Mouse (Mus musculus) layer of hippocampus, adult 2 months (tissue): ENCODE results near the gene Ppm1l. TPM values are rescaled to one million over a fixed set of nuclear protein-coding genes. Genes with fewer than 3 reads are reported as not detected.
A peak's percentile ranks its signal among the peaks of the same experiment; 100 is the strongest.

Experiments used
- DNase-seq, 2 experiments: peaks; one replicate each; pipeline ENCODE4 v3.0.0; 2022; ENCODE audit warnings: low spot score in 2 of 2
- H3K27ac ChIP-seq: fragments of 200-600 bp; 2 replicates; pipeline ENCODE4 v1.8.1; 2022
- H3K4me3 ChIP-seq: fragments of 200-600 bp; 2 replicates; pipeline ENCODE4 v1.8.1; 2022; ENCODE audit warnings: mild to moderate bottlenecking
- CTCF ChIP-seq: fragments of 200-600 bp; conservative IDR thresholded peaks from 2 replicates; pipeline ENCODE4 v1.8.1; 2022; ENCODE audit warnings: antibody characterized with exemption, mild to moderate bottlenecking, moderate library complexity
- total RNA-seq, 2 experiments: library from RNA; stranded (reverse); gene quantifications; 2 replicates each; pipeline ENCODE4 v1.2.3; 2021

Gene Ppm1l
- total RNA-seq, 2 experiments from 2014 or later = 49.7 to 51.1 TPM

GRCm38 (mm10) chr3:69599166-69599500 is 282.5 kb downstream of the Ppm1l start:
- Histone ChIP-seq H3K27ac (peak overlapping the region; percentile 94), H3K4me3 (peak overlapping the region; percentile 88)
- DNase-seq = no peak
- no peak for TF ChIP-seq CTCF

- no peak for TF ChIP-seq CTCF
- no peak for DNase-seq
These were observed 290.3 kb downstream of the Ppm1l start for GRCm38 (mm10) chr3:69606923-69607322.

GRCm38 (mm10) chr3:69607468-69607867 is 290.8 kb downstream of the Ppm1l start:
- no peak for TF ChIP-seq CTCF
- Histone ChIP-seq H3K4me3 (no peak overlapping the region), H3K27ac (no peak overlapping the region)
- no peak for DNase-seq

More at GRCm38 (mm10) chr3:69606923-69607322, 290.3 kb downstream of the Ppm1l start:
- Histone ChIP-seq H3K27ac (no peak overlapping the region), H3K4me3 (no peak overlapping the region)

- no peak overlapping the region for H3K4me3 ChIP-seq
- no peak for DNase-seq
- no peak for TF ChIP-seq CTCF
- no peak overlapping the region for H3K27ac ChIP-seq
These were observed 291.2 kb downstream of the Ppm1l start for GRCm38 (mm10) chr3:69607909-69608308.

Other genes starting within 250 kb of the Ppm1l start
- gene Kpna4, start 189.7 kb upstream of the Ppm1l start, total RNA-seq = 10 to 100 TPM; 82.9 to 87.7 TPM
- gene Arl14, start 94.4 kb upstream of the Ppm1l start, total RNA-seq = not detected